Mouse (Mus musculus) myocyte (in vitro differentiated cells): ENCODE results near the gene Mark4.

Experiments used
- MYOG ChIP-seq, 3 experiments: IDR thresholded peaks; one replicate each; pipeline ENCODE4 v1.6.1; 2011; ENCODE audit warnings: control low read depth in 2 of 3, low read depth in 2 of 3, mild to moderate bottlenecking in 2 of 3; ENCODE audit not compliant: insufficient read length in 2 of 3, control insufficient read depth in 1 of 3, insufficient read depth in 1 of 3
- POLR2A ChIP-seq: IDR thresholded peaks from one replicate; pipeline ENCODE4 v1.6.1; 2011; ENCODE audit warnings: low read depth, mild to moderate bottlenecking, control low read depth, moderate library complexity; ENCODE audit not compliant: insufficient read length

- TF ChIP-seq POLR2A (no peak), MYOG (IDR thresholded peaks at IDR 0.05; ENCODE audit: control insufficient read depth in 1 of 3, insufficient read depth in 1 of 3, insufficient read length in 2 of 3, low read depth in 2 of 3) (no peak)
Observed at GRCm38 (mm10) chr7:19477624-19478384, 19.2 kb upstream of the Mark4 start.
